Mouse (Mus musculus) lung, embryonic 14.5 days (tissue): ENCODE data around the gene Stx2. TPM values are rescaled to one million over a fixed set of nuclear protein-coding genes. Genes with fewer than 3 reads are reported as not detected.
A peak's percentile ranks its signal among the peaks of the same experiment; 100 is the strongest.

Source experiments
- ATAC-seq: fragments of 200-750 bp; cut with Nextera tagmentation; 2 replicates; pipeline ENCODE4 v1.8.0; 2017; ENCODE audit warnings: mild to moderate bottlenecking, moderate TSS enrichment, moderate library complexity; ENCODE audit not compliant: insufficient read depth
- DNase-seq: peaks from one replicate; pipeline ENCODE4 v3.0.0-alpha.2; 2015
- H3K27ac ChIP-seq: fragments of 300-500 bp; sonication (generic); 2 replicates; pipeline ENCODE4 v1.5.1; 2014; ENCODE audit warnings: low read depth, mild to moderate bottlenecking, moderate library complexity
- H3K27me3 ChIP-seq: fragments of 300-500 bp; sonication (generic); 2 replicates; pipeline ENCODE4 v1.6.1; 2014; ENCODE audit warnings: low read length, control low read depth; ENCODE audit not compliant: insufficient read depth
- H3K36me3 ChIP-seq: fragments of 300-500 bp; sonication (generic); 2 replicates; pipeline ENCODE4 v1.6.1; 2014; ENCODE audit warnings: control low read depth; ENCODE audit not compliant: insufficient read depth
- H3K4me1 ChIP-seq: fragments of 300-500 bp; sonication (generic); 2 replicates; pipeline ENCODE4 v1.6.1; 2014; ENCODE audit warnings: antibody characterized with exemption, control low read depth; ENCODE audit not compliant: insufficient read depth
- H3K4me2 ChIP-seq: fragments of 300-500 bp; sonication (generic); 2 replicates; pipeline ENCODE4 v1.6.1; 2014; ENCODE audit warnings: mild to moderate bottlenecking
- H3K4me3 ChIP-seq: fragments of 300-500 bp; sonication (generic); 2 replicates; pipeline ENCODE4 v1.5.1; 2014; ENCODE audit warnings: low read depth, low read length
- H3K9ac ChIP-seq: fragments of 300-500 bp; sonication (generic); 2 replicates; pipeline ENCODE4 v1.6.1; 2014
- H3K9me3 ChIP-seq: fragments of 300-500 bp; sonication (generic); 2 replicates; pipeline ENCODE4 v1.6.1; 2016; ENCODE audit warnings: low read depth, low read length, control low read depth
- CTCF ChIP-seq: IDR thresholded peaks from 2 replicates; pipeline ENCODE4 v1.5.1; 2016; ENCODE audit warnings: antibody characterized with exemption, low read depth
- WGBS: fragments of 180-500 bp; shearing (Covaris S2); extraction: QIAGEN DNeasy Blood & Tissue Kit; methylation state at CpG from one replicate; pipeline ENCODE4 v1.1.7; 2014; 5-methylcytosine and 5-hydroxymethylcytosine counted together
- polyA plus RNA-seq: library from polyadenylated mRNA; unstranded; fragments of >200 nt; fragmentation: Nextera tagmentation; extraction: Ambion mirVana; gene quantifications from 2 replicates; pipeline ENCODE4 v1.2.1, GENCODE M21; 2014

Stx2 gene
- polyA plus RNA-seq, 1 experiment from 2014 or later: 28.5 TPM

- no peak for DNase-seq
- WGBS: under 1% methylated on average over 33 of the region's 35 CpGs
- peak overlapping the region; percentile 26 for H3K4me3 ChIP-seq
- 0 out of 2 replicates have a peak, but pooled peaks have one; percentile 31 for ATAC-seq
- no peak overlapping the region for H3K27ac ChIP-seq
- no peak for TF ChIP-seq CTCF
- no peaks in the 10 kb centered on the region for H3K4me1 ChIP-seq
- peak overlapping the region; percentile 58 for H3K4me2 ChIP-seq
- peak overlapping the region; percentile 20; the same call in 1 of the 2 replicates for H3K9ac ChIP-seq
- H3K9me3 ChIP-seq: no peaks in the 10 kb centered on the region
- H3K36me3 ChIP-seq: no peaks in the 10 kb centered on the region
- peaks cover 19% of the 10 kb centered on the region; the same call in 1 of the 2 replicates for H3K27me3 ChIP-seq
Measured at GRCm38 (mm10) chr5:128952291-128953195, 55.8 kb downstream of the Stx2 start.

GRCm38 (mm10) chr5:128951472-128951871 is 56.9 kb downstream of the Stx2 start:
- H3K4me2 ChIP-seq: no peak overlapping the region; the same call in 1 of the 2 replicates
- H3K9ac ChIP-seq: no peak overlapping the region

GRCm38 (mm10) chr5:128947093-128947492 is 61.3 kb downstream of the Stx2 start:
- 68% methylated on average over 5 of the region's 5 CpGs for WGBS
- Histone ChIP-seq H3K36me3 (no peaks in the 10 kb centered on the region), H3K9ac (no peak overlapping the region), H3K27me3 (0 out of 2 replicates have a peak, but pooled peaks cover 4% of the 10 kb centered on the region), H3K4me1 (no peaks in the 10 kb centered on the region), H3K4me2 (no peak overlapping the region), H3K4me3 (no peak overlapping the region), H3K9me3 (no peaks in the 10 kb centered on the region), H3K27ac (no peak overlapping the region)
- DNase-seq (no peak), ATAC-seq (no peak)
- peak; percentile 44 for TF ChIP-seq CTCF

More at GRCm38 (mm10) chr5:128951472-128951871, 56.9 kb downstream of the Stx2 start:
- no peak for DNase-seq
- no peak for ATAC-seq
- no peak for TF ChIP-seq CTCF
- Histone ChIP-seq H3K27ac (no peak overlapping the region), H3K4me3 (no peak overlapping the region), H3K36me3 (no peaks in the 10 kb centered on the region), H3K4me1 (no peaks in the 10 kb centered on the region), H3K27me3 (peaks cover 19% of the 10 kb centered on the region; the same call in 1 of the 2 replicates), H3K9me3 (no peaks in the 10 kb centered on the region)
- 27% methylated on average over 4 of the region's 4 CpGs for WGBS

DNA sequence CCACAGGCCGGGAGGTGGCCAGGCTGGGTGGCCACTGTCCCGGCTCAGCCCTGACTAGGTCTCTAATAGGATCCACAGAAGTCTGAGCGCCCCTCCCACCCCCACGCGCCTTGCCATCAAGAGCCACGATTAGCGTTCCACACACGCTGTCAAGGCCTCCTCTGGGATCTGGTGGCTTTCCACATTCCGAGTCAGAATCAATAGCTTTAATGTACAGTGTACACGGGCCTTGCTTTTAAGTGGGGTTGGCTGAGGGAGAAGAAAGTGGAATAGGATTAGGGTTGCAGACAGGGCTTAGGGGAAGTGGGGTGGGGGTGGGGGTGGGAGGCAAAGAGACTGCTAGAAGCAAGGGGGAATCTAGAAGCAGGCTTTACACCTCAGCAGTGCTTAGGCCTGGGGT is 67.9 kb downstream of the Stx2 start:
- H3K4me2 ChIP-seq: no peak overlapping the region
- no peaks in the 10 kb centered on the region for H3K36me3 ChIP-seq
- H3K9ac ChIP-seq: no peak overlapping the region
- H3K27me3 ChIP-seq: no peaks in the 10 kb centered on the region
- WGBS: 60% methylated on average over 10 of the region's 10 CpGs
- H3K27ac ChIP-seq: no peak overlapping the region
- H3K4me3 ChIP-seq: no peak overlapping the region
- no peaks in the 10 kb centered on the region for H3K4me1 ChIP-seq
- DNase-seq: no peak
- no peaks in the 10 kb centered on the region for H3K9me3 ChIP-seq
- TF ChIP-seq CTCF: no peak
- ATAC-seq: no peak

DNA sequence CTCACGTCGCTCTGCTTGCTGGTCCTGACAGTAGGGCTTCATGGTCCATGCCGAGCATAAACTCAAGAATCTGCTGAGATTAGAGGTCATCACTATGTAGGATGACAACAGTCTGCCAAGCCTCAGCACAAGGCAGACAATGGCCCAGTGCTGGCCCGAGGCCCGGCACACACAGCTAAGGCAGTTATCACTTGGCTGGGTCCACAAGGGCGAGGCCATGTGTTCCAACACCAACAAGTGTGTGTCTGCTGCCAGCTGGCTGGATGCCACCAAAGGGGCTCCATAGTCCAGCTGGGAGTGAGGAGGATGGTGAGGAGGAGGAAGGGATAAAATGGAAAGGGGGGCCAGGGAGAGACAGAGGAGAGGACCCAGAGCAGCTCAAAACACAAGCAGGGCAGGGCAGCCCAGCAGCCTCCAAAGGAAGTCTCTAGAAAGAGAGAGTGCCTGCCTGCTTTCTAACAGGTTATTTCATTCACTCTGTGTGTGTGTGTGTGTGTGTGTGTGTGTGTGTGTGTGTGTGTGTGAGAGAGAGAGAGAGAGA is 72.9 kb downstream of the Stx2 start:
- Histone ChIP-seq H3K9me3 (no peaks in the 10 kb centered on the region), H3K4me2 (no peak overlapping the region), H3K9ac (no peak overlapping the region), H3K36me3 (no peaks in the 10 kb centered on the region), H3K4me1 (no peaks in the 10 kb centered on the region), H3K27ac (no peak overlapping the region), H3K27me3 (no peaks in the 10 kb centered on the region), H3K4me3 (no peak overlapping the region)
- 46% methylated on average over 6 of the region's 6 CpGs for WGBS
- peak; percentile 58 for DNase-seq
- no peak for TF ChIP-seq CTCF
- peak; percentile 83 for ATAC-seq

Other genes with a start within 250 kb of the Stx2 start
- gene Rimbp2, start 55.1 kb downstream of the Stx2 start, polyA plus RNA-seq: 0.28 TPM in 1 of 2 replicates, not detected in the other
- 737 and 751 TPM in 2 replicates for gene Ran, start 11.5 kb upstream of the Stx2 start, polyA plus RNA-seq
- 0.47 and 0.50 TPM in 2 replicates for gene Adgrd1, start 88.2 kb upstream of the Stx2 start, polyA plus RNA-seq